Mouse (Mus musculus) brain, embryonic 14.5 days (tissue): ENCODE results near the gene Ccng2.

Experiments used
- CTCF ChIP-seq: fragments of 200-500 bp; IDR thresholded peaks from 2 replicates; pipeline ENCODE4 v1.5.1; 2012; ENCODE audit warnings: inconsistent platforms, mild to moderate bottlenecking, moderate library complexity, borderline replicate concordance; ENCODE audit not compliant: insufficient read depth, insufficient read length; ENCODE audit errors: extremely low read depth
- POLR2A ChIP-seq: fragments of 200-500 bp; IDR thresholded peaks from 2 replicates; pipeline ENCODE4 v1.6.1; 2012; ENCODE audit warnings: mild to moderate bottlenecking, inconsistent platforms, borderline replicate concordance; ENCODE audit not compliant: poor library complexity, insufficient read depth, insufficient read length, severe bottlenecking; ENCODE audit errors: extremely low read depth

DNA sequence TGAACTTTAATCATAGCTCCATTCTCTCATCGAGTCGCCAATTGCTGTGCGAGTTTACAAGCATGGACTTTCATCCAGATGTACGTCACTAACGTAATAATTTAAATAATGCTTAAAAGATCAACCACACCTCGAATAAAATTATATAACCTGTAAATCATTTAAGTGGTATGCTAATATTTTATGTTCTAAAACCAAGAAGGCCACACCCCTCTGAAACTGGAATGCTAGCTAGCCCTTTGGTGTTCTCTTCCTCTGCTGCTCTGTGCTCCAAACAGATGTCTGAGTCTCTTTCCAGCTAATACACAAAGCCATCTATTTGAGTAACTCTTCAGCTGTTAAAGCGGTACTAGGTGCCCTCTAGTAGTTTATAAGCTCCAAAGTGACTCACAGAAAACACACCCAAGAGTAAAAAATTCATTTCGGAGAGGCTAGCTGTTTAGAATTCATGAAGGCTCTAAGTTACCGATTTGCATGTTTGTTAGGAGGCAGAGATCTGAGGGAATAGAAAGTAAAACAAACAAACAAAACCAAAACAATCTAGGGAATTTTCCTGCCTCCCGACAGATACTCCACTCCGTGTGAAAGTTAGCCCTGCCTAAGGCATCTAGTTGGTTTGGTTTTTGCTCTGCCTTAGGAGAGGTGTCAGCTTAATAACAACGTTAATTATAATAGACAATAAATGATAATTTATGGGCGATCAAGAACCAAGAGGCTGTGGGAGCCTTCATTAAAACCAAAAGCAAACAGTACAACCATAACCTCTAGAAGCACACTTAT is 1.1 kb upstream of the Ccng2 start:
- no peak for TF ChIP-seq POLR2A
- TF ChIP-seq CTCF, result no peak
